Mouse (Mus musculus): ENCODE measurements around the gene Naa80. TPM values are rescaled to one million over a fixed set of nuclear protein-coding genes. Genes with fewer than 3 reads are reported as not detected.

Gene Naa80
- 24.6 and 37.3 TPM in 2 replicates for polyA plus RNA-seq (2012; rRNA removed)

DNA sequence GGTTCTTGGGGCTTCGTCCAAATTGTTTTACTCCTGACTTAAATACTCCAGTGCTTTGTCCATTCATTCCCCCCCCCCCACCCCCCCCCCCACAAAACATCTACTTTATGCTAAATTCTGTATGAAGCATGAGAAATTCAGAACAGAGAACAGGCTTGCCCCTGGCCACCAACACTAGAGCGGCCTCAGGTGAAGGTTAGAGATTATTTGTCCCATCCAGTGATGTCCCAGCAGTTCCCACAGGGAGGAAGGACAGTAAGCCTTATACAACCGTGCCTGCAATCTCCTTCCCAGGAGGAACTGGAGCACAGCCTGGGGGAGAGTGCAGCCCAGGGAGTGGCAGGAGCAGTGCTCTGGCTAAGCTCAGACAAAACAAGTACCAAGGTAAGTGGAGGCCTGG lies at the start of gene Naa80:
Gene Naa80, plus strand, starts transcription at position 301 of the 400 bp plus-strand sequence.
- no peak for DNase-seq (ENCODE audit: low spot score)

DNA sequence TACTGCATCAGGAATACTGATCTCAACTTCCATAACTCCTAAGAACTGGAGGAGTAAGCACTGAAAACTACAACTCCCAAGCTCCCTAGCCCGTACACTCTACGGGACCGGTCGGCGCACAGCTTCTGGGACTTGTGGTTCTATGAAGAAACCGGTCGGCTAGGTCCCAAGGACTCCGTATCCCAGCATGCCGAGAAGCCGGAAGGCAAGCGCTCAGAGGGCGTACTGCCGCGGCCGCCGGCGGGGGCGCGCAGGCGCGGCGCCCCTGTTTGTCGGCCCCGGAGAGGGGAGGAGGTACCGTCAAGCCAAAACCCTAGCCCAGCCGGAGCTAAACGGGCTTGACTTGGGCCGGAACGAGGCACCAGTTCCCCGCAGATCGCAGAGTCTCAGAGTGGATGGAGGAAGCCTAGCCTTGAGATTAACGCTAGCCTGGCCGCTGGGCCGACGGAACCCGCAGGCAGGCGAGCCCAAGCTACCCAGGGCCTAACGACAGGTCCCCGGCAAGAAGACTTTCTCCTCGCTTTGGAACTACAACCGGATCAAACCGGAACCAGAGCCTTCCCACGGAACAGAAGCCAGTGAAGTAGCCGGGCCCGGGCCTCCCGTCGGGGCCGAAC lies 44.8 kb upstream of the Naa80 start, which contains the start of gene Tmem115:
Gene Tmem115, plus strand, starts transcription at position 155 of the 617 bp plus-strand sequence.
- DNase-seq (ENCODE audit: low spot score) = peak; percentile 81

DNA sequence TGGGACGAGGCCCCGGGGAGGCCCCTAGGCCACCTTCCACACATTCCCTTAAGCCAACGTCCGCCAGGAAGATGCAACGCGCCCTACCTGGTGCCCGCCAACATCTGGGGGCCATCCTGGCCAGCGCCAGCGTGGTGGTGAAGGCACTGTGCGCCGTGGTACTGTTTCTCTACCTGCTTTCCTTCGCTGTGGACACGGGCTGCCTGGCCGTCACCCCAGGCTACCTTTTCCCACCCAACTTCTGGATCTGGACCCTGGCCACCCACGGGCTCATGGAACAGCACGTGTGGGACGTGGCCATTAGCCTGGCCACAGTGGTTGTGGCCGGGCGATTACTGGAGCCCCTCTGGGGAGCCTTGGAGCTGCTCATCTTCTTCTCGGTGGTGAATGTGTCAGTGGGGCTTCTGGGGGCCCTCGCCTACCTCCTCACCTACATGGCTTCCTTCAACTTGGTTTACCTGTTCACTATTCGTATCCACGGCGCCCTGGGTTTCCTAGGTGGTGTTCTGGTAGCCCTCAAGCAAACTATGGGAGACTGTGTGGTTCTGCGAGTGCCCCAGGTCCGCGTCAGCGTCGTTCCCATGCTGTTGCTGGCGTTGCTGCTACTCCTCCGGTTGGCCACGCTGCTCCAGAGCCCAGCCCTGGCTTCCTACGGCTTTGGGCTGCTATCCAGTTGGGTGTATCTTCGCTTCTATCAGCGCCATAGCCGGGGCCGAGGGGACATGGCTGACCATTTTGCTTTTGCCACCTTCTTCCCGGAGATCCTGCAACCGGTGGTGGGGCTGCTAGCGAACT lies 44.1 kb upstream of the Naa80 start:
- no peak for DNase-seq (ENCODE audit: low spot score)

DNA sequence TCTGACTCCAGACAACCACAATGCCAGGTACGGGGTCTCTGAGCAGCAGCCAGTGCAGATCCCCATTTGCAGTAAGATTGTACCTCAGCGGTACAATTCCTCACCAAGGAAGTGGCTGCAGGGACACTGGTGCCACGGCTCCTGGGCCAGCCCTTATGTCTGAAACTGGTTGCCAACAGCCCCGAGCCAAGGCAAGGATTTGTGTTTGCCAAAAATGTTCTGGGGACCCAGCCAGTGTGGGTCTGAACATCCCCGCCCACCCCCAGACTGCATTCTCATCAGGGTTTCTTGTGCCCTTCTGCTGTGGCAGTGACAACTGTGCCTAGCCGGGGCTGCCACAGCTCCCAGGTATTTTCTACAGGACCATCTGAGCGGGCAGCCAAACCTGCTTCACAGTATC lies 40.5 kb upstream of the Naa80 start:
- no peak for DNase-seq (ENCODE audit: low spot score)

DNA sequence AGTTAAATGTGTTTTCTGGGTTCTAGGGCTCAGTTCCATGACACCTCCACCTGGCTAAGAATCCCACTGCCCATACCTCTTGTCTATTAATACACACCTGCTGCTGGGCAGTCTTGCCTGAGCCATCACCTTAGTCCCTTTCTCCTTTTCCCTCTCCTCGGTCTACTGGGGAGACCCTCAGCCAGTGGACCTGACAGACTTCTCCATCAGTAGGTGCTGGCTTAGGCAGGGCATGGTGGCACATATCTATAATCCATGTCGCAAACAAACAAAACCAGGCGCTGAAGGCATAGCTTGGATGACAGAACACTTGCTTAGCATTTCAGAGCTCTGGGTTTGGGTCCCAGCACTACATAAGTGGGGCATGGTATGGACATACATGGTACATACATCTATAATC lies 40.0 kb upstream of the Naa80 start:
- no peak for DNase-seq (ENCODE audit: low spot score)

DNA sequence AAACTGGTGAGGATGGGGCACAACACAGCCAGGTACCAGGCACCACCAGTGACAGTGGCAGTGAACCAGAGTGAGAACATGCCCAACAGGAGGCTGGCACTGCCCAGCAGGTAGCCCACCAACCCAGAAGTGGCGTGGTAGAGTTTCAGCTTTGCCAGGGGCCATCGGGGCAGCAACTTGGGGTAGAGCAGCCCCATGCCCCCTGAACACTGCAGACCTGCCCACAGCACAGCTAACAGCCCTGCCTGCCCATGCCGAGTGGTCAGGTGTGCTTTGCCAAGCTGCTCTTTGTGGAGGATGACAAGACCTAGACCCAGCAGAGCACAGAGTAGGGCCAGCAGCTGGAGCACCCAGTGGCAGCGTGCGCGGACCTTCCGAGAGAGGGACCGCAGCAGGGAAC lies 38.7 kb upstream of the Naa80 start:
- no peak for DNase-seq (ENCODE audit: low spot score)

DNA sequence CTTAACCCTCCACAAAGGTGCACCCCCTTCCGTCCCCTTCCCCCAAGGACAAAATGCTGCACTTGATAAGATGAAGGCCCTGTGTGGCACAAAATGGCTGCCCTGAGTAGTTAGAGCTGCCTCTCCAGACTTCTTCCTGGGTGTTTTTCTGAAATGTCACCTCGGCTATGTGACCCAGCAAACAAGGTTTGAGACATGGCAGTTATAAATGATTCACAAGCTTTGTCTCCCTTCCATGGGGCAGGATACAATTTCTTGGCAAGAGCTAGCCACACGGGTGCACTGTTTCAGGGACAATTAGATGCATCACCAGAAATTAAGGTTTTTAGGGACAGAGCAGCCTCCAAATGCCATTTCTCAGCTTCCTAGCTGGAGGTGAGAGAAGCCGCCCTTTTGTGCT lies 38.3 kb upstream of the Naa80 start:
- DNase-seq (ENCODE audit: low spot score) = no peak

DNA sequence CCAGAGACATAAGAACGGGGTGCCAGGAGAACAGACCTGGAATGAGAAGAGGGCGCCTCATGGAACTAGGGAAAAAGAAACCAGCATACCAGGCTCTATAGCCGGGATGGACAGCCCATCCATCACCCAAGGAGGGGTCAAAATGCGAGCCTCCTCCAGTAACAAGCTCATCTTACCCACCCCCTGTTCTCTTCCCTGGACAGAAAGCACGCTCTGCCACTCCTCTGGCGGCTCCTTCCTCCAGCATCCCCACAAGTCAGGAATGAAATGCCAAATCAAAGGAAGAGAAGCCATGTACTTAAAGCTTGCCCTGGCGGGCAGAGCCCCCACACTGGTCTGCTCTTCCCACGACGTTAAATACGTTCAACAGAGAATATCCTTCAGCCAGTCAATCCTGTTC lies 37.7 kb upstream of the Naa80 start:
- DNase-seq (ENCODE audit: low spot score) = no peak

DNA sequence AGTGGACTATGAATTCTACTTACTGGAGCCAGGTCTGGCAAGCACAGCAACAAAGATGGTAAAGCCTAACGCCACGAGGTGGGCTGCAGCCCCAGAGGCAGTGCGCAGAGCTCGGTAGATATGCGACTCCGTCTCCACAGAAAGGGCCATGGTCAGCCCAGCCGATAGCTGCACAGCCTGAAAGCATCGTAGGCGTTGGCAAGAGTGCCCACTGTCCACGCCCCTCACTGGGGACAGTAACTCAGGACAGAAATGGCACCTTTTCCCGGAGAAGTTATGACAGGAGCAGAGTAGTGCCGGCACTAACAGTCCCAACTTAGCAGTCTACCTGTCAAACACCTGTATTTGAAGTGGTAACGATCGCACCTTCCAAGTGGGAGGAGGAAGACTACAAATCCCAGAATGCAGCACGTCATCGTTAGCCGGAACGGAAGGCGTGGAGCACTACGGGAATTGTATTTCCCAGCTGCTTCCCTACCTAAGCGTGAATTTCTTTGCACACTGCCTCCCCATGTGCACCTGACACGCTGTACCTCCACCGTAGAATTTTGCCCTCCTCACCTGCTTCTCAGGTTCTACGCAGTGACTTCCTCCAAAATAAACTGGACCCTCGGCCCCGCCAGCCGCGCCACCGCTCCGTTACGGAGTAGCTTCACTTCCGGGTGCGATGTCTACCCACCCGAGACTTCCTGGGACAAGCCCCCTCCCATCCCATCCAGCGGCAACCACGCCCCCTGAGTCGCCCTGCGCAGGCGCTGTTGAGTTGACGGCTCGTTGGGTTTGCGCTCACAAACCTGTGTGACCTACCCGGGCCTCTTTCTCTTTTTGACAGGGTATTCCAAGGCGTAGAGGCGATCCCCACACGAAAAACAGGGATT lies 37.0 kb upstream of the Naa80 start, which contains the start of the genes Cyb561d2 and Nprl2:
Gene Cyb561d2, minus strand, starts transcription at position 720 of the 878 bp plus-strand sequence.
Gene Nprl2, plus strand, starts transcription at position 753 of the 878 bp plus-strand sequence.
- DNase-seq (ENCODE audit: low spot score) = peak; percentile 88

DNA sequence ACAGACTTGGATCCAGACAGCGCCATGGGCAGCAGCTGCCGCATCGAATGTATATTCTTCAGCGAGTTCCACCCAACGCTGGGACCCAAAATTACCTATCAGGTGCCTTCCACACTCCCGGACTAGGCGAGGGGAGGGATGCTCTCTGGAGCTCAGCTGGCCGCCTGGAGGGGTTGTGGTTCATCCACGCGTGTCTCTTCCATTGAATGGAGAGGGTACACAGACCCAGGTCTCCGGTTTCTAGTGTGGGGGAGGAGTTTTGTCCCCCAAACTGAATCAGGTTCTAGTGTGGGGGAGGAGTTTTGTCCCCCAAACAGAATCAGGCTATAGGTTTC lies 36.4 kb upstream of the Naa80 start:
- DNase-seq (ENCODE audit: low spot score) = no peak

DNA sequence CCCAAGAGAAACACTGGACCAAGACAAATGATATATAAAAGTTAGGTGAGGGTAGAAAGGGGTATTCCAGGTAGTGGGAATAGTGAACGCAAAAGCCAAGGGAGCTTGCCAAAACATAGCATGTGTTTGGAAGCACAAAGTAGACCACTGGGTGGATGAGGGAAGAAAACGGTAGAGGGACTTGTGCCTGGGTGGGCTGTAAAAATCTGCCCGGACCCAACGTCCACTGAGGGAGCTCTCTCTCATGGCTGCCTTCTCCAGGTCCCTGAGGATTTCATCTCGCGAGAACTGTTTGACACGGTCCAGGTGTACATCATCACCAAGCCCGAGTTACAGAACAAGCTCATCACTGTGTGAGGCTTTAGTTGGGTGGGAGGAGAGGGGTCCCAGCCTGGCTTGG lies 36.0 kb upstream of the Naa80 start:
- no peak for DNase-seq (ENCODE audit: low spot score)

DNA sequence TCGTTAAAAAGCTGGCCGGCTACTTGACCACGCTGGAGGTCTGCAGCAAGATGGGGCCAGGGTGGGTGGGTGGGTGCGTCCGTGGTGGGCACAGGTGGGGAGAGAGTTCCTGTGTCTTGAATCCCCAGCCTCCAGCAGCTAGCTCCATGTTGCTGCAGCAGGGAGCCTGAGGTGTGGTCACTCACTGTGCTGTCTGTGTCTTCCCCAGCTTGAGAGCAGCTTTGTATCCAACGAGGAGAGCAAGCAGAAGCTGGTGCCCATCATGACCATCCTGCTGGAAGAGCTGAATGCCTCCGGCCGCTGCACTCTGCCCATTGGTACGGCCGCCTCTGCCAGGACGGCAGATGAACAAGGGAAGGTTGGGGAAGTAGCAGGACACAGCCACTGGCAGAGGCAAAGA lies 35.4 kb upstream of the Naa80 start:
- no peak for DNase-seq (ENCODE audit: low spot score)

DNA sequence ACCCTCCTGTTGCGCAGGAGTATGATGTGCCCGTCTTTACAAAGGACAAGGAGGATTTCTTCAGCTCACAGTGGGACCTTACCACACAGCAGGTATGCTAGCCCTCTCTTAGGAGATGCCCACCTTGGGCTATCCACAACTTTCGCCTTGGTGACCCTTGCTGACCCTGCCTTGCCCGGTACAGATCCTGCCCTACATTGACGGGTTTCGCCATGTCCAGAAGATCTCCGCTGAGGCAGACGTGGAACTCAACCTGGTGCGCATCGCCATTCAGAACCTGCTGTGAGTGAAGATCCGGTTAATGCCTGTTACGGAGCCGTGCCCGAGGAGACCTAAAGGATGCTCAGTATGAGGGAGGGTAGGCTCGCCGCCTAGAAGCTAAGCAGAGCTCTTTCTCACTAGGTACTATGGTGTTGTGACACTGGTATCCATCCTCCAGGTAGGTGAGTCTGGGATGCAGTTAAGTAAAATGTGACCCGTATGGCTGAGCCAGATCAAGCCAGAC lies 34.4 kb upstream of the Naa80 start:
- DNase-seq (ENCODE audit: low spot score) = no peak

DNA sequence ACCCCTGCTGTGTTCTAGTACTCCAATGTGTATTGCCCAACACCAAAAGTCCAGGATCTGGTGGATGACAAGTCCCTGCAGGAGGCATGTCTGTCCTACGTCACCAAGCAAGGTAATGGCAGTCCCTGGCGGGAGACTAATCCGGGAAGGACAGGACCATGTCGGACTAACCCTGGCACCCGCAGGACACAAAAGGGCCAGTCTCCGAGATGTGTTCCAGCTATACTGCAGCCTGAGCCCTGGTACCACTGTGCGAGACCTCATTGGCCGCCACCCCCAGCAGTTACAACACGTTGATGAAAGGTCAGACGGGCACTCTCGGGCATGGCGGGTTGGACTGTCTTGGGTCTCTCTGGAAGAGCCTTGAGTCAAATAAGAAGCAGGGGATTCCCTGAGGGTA lies 34.0 kb upstream of the Naa80 start:
- DNase-seq (ENCODE audit: low spot score) = no peak

DNA sequence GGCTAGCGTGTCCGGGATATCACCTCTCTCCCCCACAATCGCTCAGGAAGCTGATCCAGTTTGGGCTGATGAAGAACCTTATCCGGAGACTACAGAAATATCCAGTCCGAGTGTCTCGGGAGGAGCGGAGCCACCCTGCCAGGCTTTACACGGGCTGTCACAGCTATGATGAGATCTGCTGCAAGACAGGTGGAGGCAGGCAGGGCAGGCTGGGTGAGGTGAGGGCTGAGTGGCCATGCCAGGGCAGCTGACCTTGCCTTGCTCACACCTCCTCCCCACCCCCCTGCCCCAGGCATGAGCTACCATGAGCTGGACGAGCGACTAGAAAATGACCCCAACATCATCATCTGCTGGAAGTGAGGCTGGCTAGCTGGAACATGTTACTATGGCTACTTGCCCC lies 33.5 kb upstream of the Naa80 start:
- no peak for DNase-seq (ENCODE audit: low spot score)

DNA sequence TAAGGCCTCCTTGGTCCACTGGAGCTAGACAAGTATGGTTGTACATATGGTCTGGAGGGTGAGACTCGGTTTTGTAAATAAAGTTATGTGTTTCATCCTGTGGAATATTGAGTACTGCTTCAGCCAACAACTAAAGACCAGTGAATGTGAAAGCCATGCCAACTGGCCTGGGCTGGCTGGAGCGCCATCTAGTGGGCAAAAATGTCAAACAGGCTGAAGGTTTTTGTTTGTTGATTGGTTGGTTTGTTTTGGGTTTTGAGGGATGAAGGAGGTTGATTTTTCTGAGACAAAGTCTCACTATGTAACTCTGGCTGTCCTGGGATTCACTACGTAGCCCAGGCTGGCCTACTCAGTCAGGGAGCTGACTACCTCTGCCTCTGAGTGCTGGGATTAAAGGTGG lies 33.1 kb upstream of the Naa80 start:
- no peak for DNase-seq (ENCODE audit: low spot score)

DNA sequence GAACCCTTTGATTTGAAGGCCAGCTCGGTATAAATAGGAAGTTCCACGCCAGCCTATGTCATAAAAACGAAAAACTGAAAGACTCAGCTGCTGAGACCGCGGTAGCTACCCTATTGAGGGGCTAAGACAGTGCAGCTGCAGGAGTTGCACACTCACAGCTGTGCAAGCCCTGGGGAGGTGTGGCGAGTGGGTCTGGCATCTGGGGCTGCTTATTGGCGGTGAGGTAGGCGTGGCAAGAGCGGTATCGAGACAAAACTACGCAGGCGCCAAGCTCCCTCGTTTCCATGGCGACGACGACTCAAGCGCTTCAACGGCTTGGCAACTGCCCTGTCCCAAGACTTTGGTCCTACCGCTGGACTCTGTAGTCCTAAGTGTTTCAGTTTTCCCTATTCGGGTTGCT lies 31.7 kb upstream of the Naa80 start, which contains the start of gene Zmynd10:
Gene Zmynd10, plus strand, starts transcription at position 273 of the 400 bp plus-strand sequence.
- no peak for DNase-seq (ENCODE audit: low spot score)

DNA sequence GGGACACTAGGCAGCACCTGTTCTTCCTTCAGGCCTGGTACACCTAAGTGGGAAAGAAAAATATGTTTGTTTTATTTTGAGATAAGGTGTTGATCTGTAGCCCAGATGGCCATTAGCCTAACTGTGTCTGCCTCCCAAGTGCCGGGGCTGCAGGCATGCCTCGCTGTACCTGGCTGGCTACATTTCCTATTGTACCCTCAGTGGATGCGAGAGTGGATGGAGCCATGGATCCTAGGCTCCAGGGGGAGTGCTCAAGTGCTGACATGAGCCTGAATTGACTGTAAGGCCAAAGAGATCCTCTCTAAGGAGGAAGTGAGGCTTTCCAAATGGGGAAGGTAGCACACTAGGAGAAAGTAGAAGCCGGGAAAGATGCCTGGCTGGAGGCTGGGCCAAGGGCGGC lies 30.7 kb upstream of the Naa80 start:
- DNase-seq (ENCODE audit: low spot score) = no peak

DNA sequence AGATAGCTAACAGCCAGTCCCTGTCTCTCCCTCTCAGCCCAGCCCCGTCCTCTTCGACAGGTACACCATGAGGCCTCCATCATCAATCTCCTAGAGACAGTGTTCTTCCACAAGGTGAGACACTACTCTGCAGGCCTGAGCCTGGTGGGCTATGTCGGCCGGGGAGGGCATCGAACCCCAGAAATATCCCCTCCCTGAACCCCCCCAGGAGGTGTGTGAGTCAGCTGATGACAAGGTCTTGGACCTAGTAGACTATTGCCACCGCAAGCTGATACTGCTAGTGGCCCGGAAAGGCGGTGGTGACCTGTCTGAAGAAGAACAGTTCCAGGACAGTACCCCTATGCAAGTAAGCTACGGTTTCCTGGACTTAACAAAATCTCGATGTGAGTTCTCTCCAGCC lies 29.9 kb upstream of the Naa80 start:
- no peak for DNase-seq (ENCODE audit: low spot score)

DNA sequence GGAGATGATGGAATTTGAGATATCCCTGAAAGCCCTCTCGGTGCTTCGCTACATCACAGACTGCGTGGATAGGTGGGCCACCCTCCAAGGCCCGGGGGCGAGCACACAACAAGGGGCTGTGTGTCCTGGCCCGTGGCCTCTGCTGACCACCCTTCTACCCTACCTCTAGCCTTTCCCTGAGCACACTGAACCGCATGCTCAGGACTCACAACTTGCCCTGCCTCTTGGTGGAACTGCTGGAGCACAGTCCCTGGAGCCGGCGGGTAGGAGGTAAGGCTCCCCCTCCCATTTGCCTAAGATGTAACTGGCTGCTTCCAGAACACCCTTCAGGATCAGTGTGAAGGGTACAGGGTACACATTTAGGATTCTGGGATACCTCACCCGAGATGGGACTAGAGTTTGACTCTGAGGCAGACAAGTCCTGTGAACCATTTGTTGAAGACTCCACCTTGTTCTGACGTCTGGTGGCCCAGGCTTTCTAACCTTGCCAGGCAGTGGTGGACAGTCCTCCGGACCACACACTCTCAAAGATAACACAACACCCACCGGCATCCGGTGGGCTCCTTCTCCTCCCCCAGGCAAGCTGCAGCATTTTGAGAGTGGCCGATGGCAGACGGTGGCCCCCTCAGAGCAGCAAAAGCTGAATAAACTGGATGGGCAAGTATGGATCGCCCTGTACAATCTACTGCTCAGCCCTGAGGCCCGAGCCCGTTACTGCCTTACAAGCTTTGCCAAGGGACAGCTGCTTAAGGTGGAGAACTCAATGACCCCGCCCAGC lies 29.2 kb upstream of the Naa80 start:
- DNase-seq (ENCODE audit: low spot score) = no peak

DNA sequence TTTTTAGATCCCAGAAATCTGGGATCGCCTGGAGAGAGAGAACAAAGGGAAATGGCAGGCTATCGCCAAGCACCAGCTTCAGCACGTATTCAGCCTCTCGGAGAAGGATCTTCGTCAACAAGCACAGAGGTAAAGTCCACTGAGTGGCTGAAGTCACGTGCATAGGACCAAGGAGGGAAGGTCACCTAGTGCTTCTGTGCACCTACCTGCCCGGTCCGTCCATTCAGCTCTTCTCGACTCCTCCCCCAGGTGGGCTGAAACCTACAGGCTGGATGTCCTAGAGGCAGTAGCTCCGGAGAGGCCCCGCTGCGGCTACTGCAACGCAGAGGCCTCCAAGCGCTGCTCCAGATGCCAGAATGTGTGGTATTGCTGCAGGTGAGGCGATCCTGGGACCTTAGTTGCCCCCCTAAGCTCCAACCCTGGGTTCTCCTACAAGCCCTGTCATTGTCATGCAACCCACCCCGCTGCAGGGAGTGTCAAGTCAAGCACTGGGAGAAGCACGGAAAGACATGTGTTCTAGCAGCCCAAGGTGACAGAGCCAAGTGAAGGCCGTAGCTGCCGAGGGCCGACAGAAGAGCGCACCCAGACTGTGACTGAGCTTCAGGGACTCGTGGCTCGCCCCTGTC lies 28.1 kb upstream of the Naa80 start:
- no peak for DNase-seq (ENCODE audit: low spot score)
